Mouse (Mus musculus) limb, embryonic 13.5 days (tissue): ENCODE results near the gene Nudt16l1. TPM values are rescaled to one million over a fixed set of nuclear protein-coding genes. Genes with fewer than 3 reads are reported as not detected.

Experiments used
- ATAC-seq: fragments of 200-750 bp; cut with Nextera tagmentation; 2 replicates; pipeline ENCODE4 v1.8.0; 2017; ENCODE audit warnings: low read depth, moderate number of reproducible peaks, moderate TSS enrichment; ENCODE audit not compliant: low FRiP score
- H3K27ac ChIP-seq: fragments of 300-500 bp; sonication (generic); 2 replicates; pipeline ENCODE4 v1.5.1; 2015; ENCODE audit warnings: inconsistent platforms, mild to moderate bottlenecking, moderate library complexity
- H3K27me3 ChIP-seq: fragments of 300-500 bp; sonication (generic); 2 replicates; pipeline ENCODE4 v1.6.1; 2015; ENCODE audit warnings: mild to moderate bottlenecking, inconsistent platforms
- H3K36me3 ChIP-seq: fragments of 300-500 bp; sonication (generic); 2 replicates; pipeline ENCODE4 v1.6.1; 2015; ENCODE audit warnings: inconsistent platforms, mild to moderate bottlenecking, moderate library complexity
- H3K4me1 ChIP-seq: fragments of 300-500 bp; sonication (generic); 2 replicates; pipeline ENCODE4 v1.6.1; 2015; ENCODE audit warnings: inconsistent platforms
- H3K4me2 ChIP-seq: fragments of 300-500 bp; sonication (generic); replicated peaks from 2 replicates; pipeline ENCODE4 v1.6.1; 2015; ENCODE audit warnings: inconsistent platforms, mild to moderate bottlenecking, moderate library complexity
- H3K4me3 ChIP-seq: fragments of 300-500 bp; sonication (generic); 2 replicates; pipeline ENCODE4 v1.5.1; 2015; ENCODE audit warnings: moderate library complexity, mild to moderate bottlenecking, inconsistent platforms
- H3K9ac ChIP-seq: fragments of 300-500 bp; sonication (generic); 2 replicates; pipeline ENCODE4 v1.6.1; 2015; ENCODE audit warnings: mild to moderate bottlenecking, inconsistent platforms
- H3K9me3 ChIP-seq: fragments of 300-500 bp; sonication (generic); 2 replicates; pipeline ENCODE4 v1.6.1; 2016; ENCODE audit warnings: inconsistent platforms
- WGBS: fragments of 180-500 bp; shearing (Covaris S2); methylation state at CpG from one replicate; pipeline ENCODE4 v1.1.7; 2015; 5-methylcytosine and 5-hydroxymethylcytosine counted together
- polyA plus RNA-seq: library from polyadenylated mRNA; unstranded; fragments of >200 nt; fragmentation: Nextera tagmentation; extraction: Ambion mirVana; gene quantifications from 2 replicates; pipeline ENCODE4 v1.2.1, GENCODE M21; 2015

The Nudt16l1 gene
- 178 and 182 TPM in 2 replicates for polyA plus RNA-seq

GRCm38 (mm10) chr16:4938461-4938860 is at the start of gene Nudt16l1:
Nudt16l1 (plus strand) TSS chr16:4938761.
- 3% methylated on average over 2 of the region's 2 CpGs for WGBS
- Histone ChIP-seq H3K4me1 (peaks cover 16% of the 10 kb centered on the region), H3K4me3 (peak within 1 kb of the TSS; percentile 95), H3K9ac (peak within 1 kb of the TSS; percentile 94), H3K9me3 (no peaks in the 10 kb centered on the region), H3K4me2 (peak within 1 kb of the TSS; percentile 80), H3K27ac (peak within 1 kb of the TSS; percentile 86), H3K27me3 (no peaks in the 10 kb centered on the region), H3K36me3 (peaks cover 84% of the 10 kb centered on the region)
- no peak for ATAC-seq

- no peak overlapping the region for H3K9ac ChIP-seq
- ATAC-seq, result no peak
- H3K9me3 ChIP-seq, result no peaks in the 10 kb centered on the region
- WGBS, result 39% methylated on average over 4 of the region's 4 CpGs
- H3K4me2 ChIP-seq, result no peak overlapping the region
- peak overlapping the region; percentile 1; the same call in 1 of the 2 replicates for H3K27ac ChIP-seq
- H3K36me3 ChIP-seq, result peaks cover 19% of the 10 kb centered on the region
- H3K4me3 ChIP-seq, result no peak overlapping the region
- no peaks in the 10 kb centered on the region for H3K27me3 ChIP-seq
- peaks cover 31% of the 10 kb centered on the region for H3K4me1 ChIP-seq
These were observed 48.3 kb upstream of the Nudt16l1 start for GRCm38 (mm10) chr16:4890201-4890709.

- Histone ChIP-seq H3K36me3 (peaks cover 19% of the 10 kb centered on the region), H3K4me2 (no peak overlapping the region), H3K27ac (no peak overlapping the region), H3K9me3 (no peaks in the 10 kb centered on the region), H3K4me3 (no peak overlapping the region), H3K27me3 (no peaks in the 10 kb centered on the region), H3K9ac (no peak overlapping the region), H3K4me1 (peaks cover 31% of the 10 kb centered on the region)
- 87% methylated on average over 6 of the region's 6 CpGs for WGBS
- no peak for ATAC-seq
These were observed 46.4 kb upstream of the Nudt16l1 start for GRCm38 (mm10) chr16:4892171-4892570.

GRCm38 (mm10) chr16:4894201-4894908 is 44.2 kb upstream of the Nudt16l1 start:
- peaks cover 16% of the 10 kb centered on the region for H3K4me1 ChIP-seq
- H3K4me2 ChIP-seq, result no peak overlapping the region
- H3K4me3 ChIP-seq, result no peak overlapping the region
- 80% methylated on average over 7 of the region's 7 CpGs for WGBS
- H3K36me3 ChIP-seq, result peaks cover 19% of the 10 kb centered on the region
- no peak overlapping the region for H3K27ac ChIP-seq
- no peak for ATAC-seq
- no peak overlapping the region for H3K9ac ChIP-seq
- H3K27me3 ChIP-seq, result no peaks in the 10 kb centered on the region
- no peaks in the 10 kb centered on the region for H3K9me3 ChIP-seq

- no peak overlapping the region for H3K4me3 ChIP-seq
- no peak overlapping the region for H3K4me2 ChIP-seq
- H3K27me3 ChIP-seq, result no peaks in the 10 kb centered on the region
- H3K4me1 ChIP-seq, result peaks cover 9% of the 10 kb centered on the region; the same call in 1 of the 2 replicates
- WGBS, result 70% methylated on average over 5 of the region's 5 CpGs
- no peak for ATAC-seq
- no peaks in the 10 kb centered on the region for H3K9me3 ChIP-seq
- H3K36me3 ChIP-seq, result peaks cover 19% of the 10 kb centered on the region
- H3K9ac ChIP-seq, result no peak overlapping the region
- H3K27ac ChIP-seq, result 0 out of 2 replicates have a peak overlapping the region, but pooled peaks have one; percentile 6
These were observed 42.1 kb upstream of the Nudt16l1 start for GRCm38 (mm10) chr16:4896249-4897027.

- no peak overlapping the region for H3K4me2 ChIP-seq
- peaks cover 10% of the 10 kb centered on the region; the same call in 1 of the 2 replicates for H3K4me1 ChIP-seq
- H3K27ac ChIP-seq, result no peak overlapping the region
- no peaks in the 10 kb centered on the region for H3K9me3 ChIP-seq
- H3K4me3 ChIP-seq, result no peak overlapping the region
- peaks cover 15% of the 10 kb centered on the region for H3K36me3 ChIP-seq
- 66% methylated on average over 7 of the region's 7 CpGs for WGBS
- H3K27me3 ChIP-seq, result no peaks in the 10 kb centered on the region
- no peak for ATAC-seq
- H3K9ac ChIP-seq, result no peak overlapping the region
These were observed 41.3 kb upstream of the Nudt16l1 start for GRCm38 (mm10) chr16:4897146-4897730.

GRCm38 (mm10) chr16:4898881-4899280 is 39.7 kb upstream of the Nudt16l1 start:
- Histone ChIP-seq H3K9me3 (no peaks in the 10 kb centered on the region), H3K4me3 (no peak overlapping the region), H3K9ac (no peak overlapping the region), H3K4me2 (no peak overlapping the region), H3K27me3 (no peaks in the 10 kb centered on the region), H3K27ac (no peak overlapping the region), H3K4me1 (peaks cover 10% of the 10 kb centered on the region; the same call in 1 of the 2 replicates), H3K36me3 (peaks cover 12% of the 10 kb centered on the region)
- ATAC-seq, result no peak
- 91% methylated on average over 6 of the region's 6 CpGs for WGBS

- no peak overlapping the region for H3K4me2 ChIP-seq
- H3K36me3 ChIP-seq, result peaks cover 8% of the 10 kb centered on the region
- no peak overlapping the region for H3K9ac ChIP-seq
- WGBS, result 69% methylated on average over 2 of the region's 2 CpGs
- no peak overlapping the region for H3K4me3 ChIP-seq
- H3K27me3 ChIP-seq, result no peaks in the 10 kb centered on the region
- ATAC-seq, result no peak
- no peaks in the 10 kb centered on the region for H3K9me3 ChIP-seq
- H3K27ac ChIP-seq, result no peak overlapping the region
- H3K4me1 ChIP-seq, result peaks cover 11% of the 10 kb centered on the region
These were observed 38.9 kb upstream of the Nudt16l1 start for GRCm38 (mm10) chr16:4899711-4900110.

GRCm38 (mm10) chr16:4901167-4901566 is 37.4 kb upstream of the Nudt16l1 start:
- ATAC-seq, result no peak
- Histone ChIP-seq H3K27ac (no peak overlapping the region), H3K9me3 (no peaks in the 10 kb centered on the region), H3K4me2 (no peak overlapping the region), H3K4me1 (peaks cover 16% of the 10 kb centered on the region), H3K4me3 (no peak overlapping the region), H3K9ac (no peak overlapping the region), H3K36me3 (peaks cover 7% of the 10 kb centered on the region; the same call in 1 of the 2 replicates), H3K27me3 (no peaks in the 10 kb centered on the region)
- WGBS, result 64% methylated on average over 7 of the region's 7 CpGs

GRCm38 (mm10) chr16:4902390-4902789 is 36.2 kb upstream of the Nudt16l1 start:
- H3K36me3 ChIP-seq, result peaks cover 9% of the 10 kb centered on the region; the same call in 1 of the 2 replicates
- H3K4me1 ChIP-seq, result peaks cover 11% of the 10 kb centered on the region; the same call in 1 of the 2 replicates
- H3K9ac ChIP-seq, result no peak overlapping the region
- H3K9me3 ChIP-seq, result no peaks in the 10 kb centered on the region
- WGBS, result 85% methylated on average over 2 of the region's 2 CpGs
- H3K4me2 ChIP-seq, result no peak overlapping the region
- H3K27me3 ChIP-seq, result no peaks in the 10 kb centered on the region
- no peak overlapping the region for H3K4me3 ChIP-seq
- ATAC-seq, result no peak
- no peak overlapping the region for H3K27ac ChIP-seq

- Histone ChIP-seq H3K4me2 (no peak overlapping the region), H3K27ac (no peak overlapping the region), H3K9me3 (no peaks in the 10 kb centered on the region), H3K4me1 (peaks cover 11% of the 10 kb centered on the region; the same call in 1 of the 2 replicates), H3K9ac (no peak overlapping the region), H3K36me3 (peaks cover 19% of the 10 kb centered on the region), H3K4me3 (no peak overlapping the region), H3K27me3 (no peaks in the 10 kb centered on the region)
- 78% methylated on average over 6 of the region's 6 CpGs for WGBS
- ATAC-seq, result no peak
These were observed 35.0 kb upstream of the Nudt16l1 start for GRCm38 (mm10) chr16:4903491-4904102.
